Mouse (Mus musculus) C2C12 (cell line): ENCODE data around the gene Serpine2. TPM values are rescaled to one million over a fixed set of nuclear protein-coding genes. Genes with fewer than 3 reads are reported as not detected.

Experiments
- H3K27me3 ChIP-seq: one replicate; pipeline ENCODE4 v1.6.1; 2011; ENCODE audit not compliant: control insufficient read depth, insufficient read depth, insufficient read length
- H3K36me3 ChIP-seq: one replicate; pipeline ENCODE4 v1.6.1; 2011; ENCODE audit not compliant: control insufficient read depth, insufficient read depth
- H3K4me3 ChIP-seq: one replicate; pipeline ENCODE4 v1.5.1; 2011; ENCODE audit warnings: mild to moderate bottlenecking, control low read depth; ENCODE audit not compliant: poor library complexity, insufficient read depth, severe bottlenecking
- H3K79me2 ChIP-seq: one replicate; pipeline ENCODE4 v1.6.1; 2011; ENCODE audit not compliant: control insufficient read depth, insufficient read depth
- H3K79me3 ChIP-seq: one replicate; pipeline ENCODE4 v1.6.1; 2011; ENCODE audit warnings: low read depth, control low read depth
- H3ac ChIP-seq: one replicate; pipeline ENCODE3; 2011; ENCODE audit warnings: low read depth; ENCODE audit not compliant: control insufficient read depth, insufficient read length
- CEBPB ChIP-seq: IDR thresholded peaks from one replicate; pipeline ENCODE4 v1.6.1; 2011; ENCODE audit warnings: low read depth, mild to moderate bottlenecking, control low read depth, moderate library complexity
- CTCF ChIP-seq: IDR thresholded peaks from one replicate; pipeline ENCODE4 v1.5.1; 2011; ENCODE audit not compliant: control insufficient read depth, insufficient read depth, insufficient read length
- FOSL1 ChIP-seq: IDR thresholded peaks from one replicate; pipeline ENCODE4 v1.8.0; 2011; ENCODE audit warnings: mild to moderate bottlenecking, low read length; ENCODE audit not compliant: poor library complexity, insufficient read depth, severe bottlenecking
- MAX ChIP-seq: IDR thresholded peaks from one replicate; pipeline ENCODE4 v1.6.1; 2011; ENCODE audit warnings: mild to moderate bottlenecking, control low read depth
- MYOD1 ChIP-seq: IDR thresholded peaks from one replicate; pipeline ENCODE4 v1.6.1; 2011; ENCODE audit warnings: low read depth; ENCODE audit not compliant: control insufficient read depth, insufficient read length
- MYOG ChIP-seq: IDR thresholded peaks from one replicate; pipeline ENCODE4 v1.6.1; 2011; ENCODE audit not compliant: control insufficient read depth, insufficient read length; ENCODE audit errors: extremely low read depth
- USF1 ChIP-seq: IDR thresholded peaks from one replicate; pipeline ENCODE4 v1.6.1; 2011; ENCODE audit warnings: low read depth, mild to moderate bottlenecking, control low read depth, moderate library complexity
- polyA plus RNA-seq: library from polyadenylated mRNA; unstranded; fragments of >200 nt; fragmentation: generic; extraction: Trizol; gene quantifications from one replicate; pipeline ENCODE4 v1.2.1, GENCODE M21; 2012; ENCODE audit warnings: missing spikeins

Serpine2 gene
- polyA plus RNA-seq, 1 experiment, result 46.4 TPM

DNA sequence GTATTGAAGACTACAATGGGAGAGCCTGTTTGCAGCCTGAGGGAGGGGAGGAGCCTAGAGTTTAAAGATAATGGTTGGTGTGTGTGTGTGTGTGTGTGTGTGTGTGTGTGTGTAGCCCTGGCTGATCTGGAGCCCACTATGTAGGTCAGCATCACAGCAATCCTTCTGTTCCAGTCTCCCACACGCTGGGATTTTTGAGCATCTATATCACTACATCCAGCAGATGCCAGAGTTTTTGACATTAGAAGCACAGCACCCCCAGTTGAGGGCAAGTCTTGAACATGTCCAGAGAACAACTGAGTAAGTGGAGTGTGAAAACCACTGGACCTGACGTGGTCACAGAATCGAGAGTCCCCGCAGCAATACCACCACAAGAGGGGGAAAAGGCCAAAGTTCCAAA lies 4.2 kb downstream of the Serpine2 start:
- Histone ChIP-seq H3K27me3 (no peaks in the 10 kb centered on the region), H3K36me3 (no peaks in the 10 kb centered on the region), H3K79me2 (no peaks in the 10 kb centered on the region), H3K4me3 (no peak overlapping the region), H3ac (no peak overlapping the region), H3K79me3 (no peaks in the 10 kb centered on the region)
- TF ChIP-seq MYOG, result no peak
- no peak for TF ChIP-seq MYOD1
- TF ChIP-seq FOSL1, result no peak
- TF ChIP-seq CEBPB, result no peak
- no peak for TF ChIP-seq CTCF
- no peak for TF ChIP-seq USF1
- TF ChIP-seq MAX, result no peak

DNA sequence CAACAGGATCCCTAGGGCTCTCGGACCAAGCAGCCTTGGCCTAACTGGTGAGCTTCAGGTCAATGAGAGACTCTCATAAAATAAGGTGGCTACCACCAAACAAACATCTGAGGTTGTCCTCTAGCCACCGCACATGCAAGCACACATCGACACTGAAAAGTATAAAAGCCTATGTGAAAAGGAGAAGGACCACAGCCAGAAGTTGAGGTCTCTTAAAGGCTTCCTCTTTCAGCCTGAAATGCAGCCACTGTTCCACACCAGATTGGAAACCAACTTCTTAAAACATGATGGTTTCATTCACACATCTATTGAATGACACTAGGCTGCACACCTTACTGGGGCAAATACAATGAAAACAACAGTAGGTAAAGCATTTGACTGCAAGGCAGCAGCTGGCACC lies 7.5 kb downstream of the Serpine2 start:
- Histone ChIP-seq H3ac (no peak overlapping the region), H3K79me3 (no peaks in the 10 kb centered on the region), H3K79me2 (no peaks in the 10 kb centered on the region), H3K4me3 (no peak overlapping the region), H3K36me3 (no peaks in the 10 kb centered on the region), H3K27me3 (no peaks in the 10 kb centered on the region)
- TF ChIP-seq MYOG (no peak), MAX (no peak), CTCF (no peak), CEBPB (no peak), USF1 (no peak), FOSL1 (no peak), MYOD1 (no peak)

DNA sequence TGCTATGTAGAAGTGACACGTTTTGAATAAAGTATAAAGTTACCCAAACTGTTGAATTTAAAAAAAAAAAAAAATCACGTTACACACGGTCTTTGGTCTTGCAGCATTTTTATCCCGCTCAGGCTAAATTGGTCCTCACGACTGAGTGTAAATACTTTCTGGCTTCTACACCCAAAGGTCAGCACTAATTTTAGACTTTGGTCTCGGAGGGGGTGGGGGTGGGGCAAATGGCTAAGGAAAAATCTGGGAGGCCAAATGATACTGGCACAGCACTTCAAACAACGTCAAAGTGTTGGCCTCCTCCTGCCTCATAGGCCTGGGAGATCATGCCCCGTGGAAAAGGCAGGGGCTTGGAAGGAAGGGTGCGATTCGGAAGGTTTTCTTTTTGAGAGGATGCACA lies 10.6 kb downstream of the Serpine2 start:
- H3K79me3 ChIP-seq, result no peaks in the 10 kb centered on the region
- H3K27me3 ChIP-seq, result no peaks in the 10 kb centered on the region
- H3K4me3 ChIP-seq, result no peak overlapping the region
- no peak for TF ChIP-seq MAX
- TF ChIP-seq USF1, result no peak
- TF ChIP-seq CEBPB, result no peak
- no peak for TF ChIP-seq MYOG
- no peak for TF ChIP-seq CTCF
- no peak for TF ChIP-seq FOSL1
- no peak for TF ChIP-seq MYOD1
- H3ac ChIP-seq, result no peak overlapping the region
- H3K79me2 ChIP-seq, result no peaks in the 10 kb centered on the region
- H3K36me3 ChIP-seq, result no peaks in the 10 kb centered on the region

DNA sequence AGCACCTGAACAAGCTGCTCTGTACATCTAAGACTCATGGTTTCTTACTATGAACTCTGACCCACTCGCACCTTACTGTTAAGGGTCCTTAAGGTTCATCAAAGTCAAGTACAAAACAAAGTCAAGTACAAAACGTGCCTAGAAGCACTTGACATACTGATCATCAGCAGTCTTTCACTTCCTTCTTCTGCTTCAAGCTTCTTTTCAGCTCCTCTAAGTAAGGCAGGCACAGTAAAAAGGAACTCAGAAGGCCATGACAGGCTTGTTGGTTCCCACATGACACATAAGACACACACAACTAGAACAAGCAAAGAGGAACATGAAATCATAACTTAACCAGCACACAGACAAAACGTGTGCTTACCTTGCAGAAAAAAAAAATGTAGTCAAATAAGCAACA lies 12.3 kb downstream of the Serpine2 start:
- Histone ChIP-seq H3ac (no peak overlapping the region), H3K36me3 (no peaks in the 10 kb centered on the region), H3K79me2 (no peaks in the 10 kb centered on the region), H3K79me3 (no peaks in the 10 kb centered on the region), H3K27me3 (no peaks in the 10 kb centered on the region), H3K4me3 (no peak overlapping the region)
- TF ChIP-seq MYOD1 (no peak), CEBPB (no peak), CTCF (no peak), MAX (no peak), FOSL1 (no peak)

DNA sequence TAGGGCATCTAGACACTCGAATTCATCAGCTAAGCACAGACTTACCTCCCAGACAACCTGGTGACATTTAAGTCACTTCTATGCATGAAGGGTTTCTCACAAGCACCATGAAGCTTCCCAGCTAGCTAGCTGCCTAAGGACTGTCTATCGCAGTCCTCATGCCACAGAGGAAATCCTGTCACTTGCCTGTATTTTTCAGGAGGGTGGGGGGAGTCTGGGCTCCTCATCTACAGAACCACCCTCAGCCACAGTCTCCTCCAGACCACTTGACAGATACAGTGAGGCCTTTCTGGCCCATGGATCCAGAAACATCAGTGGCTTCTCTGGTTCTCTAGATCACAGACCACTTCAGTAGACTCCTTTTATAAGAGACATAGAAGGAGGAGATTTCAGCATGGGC lies 14.1 kb downstream of the Serpine2 start:
- Histone ChIP-seq H3K4me3 (no peak overlapping the region), H3K79me2 (no peaks in the 10 kb centered on the region), H3ac (no peak overlapping the region), H3K79me3 (no peaks in the 10 kb centered on the region), H3K36me3 (no peaks in the 10 kb centered on the region), H3K27me3 (no peaks in the 10 kb centered on the region)
- TF ChIP-seq MYOD1, result no peak
- TF ChIP-seq FOSL1, result no peak
- TF ChIP-seq MAX, result no peak
- TF ChIP-seq USF1, result no peak
- TF ChIP-seq CEBPB, result no peak
- no peak for TF ChIP-seq MYOG
- no peak for TF ChIP-seq CTCF

DNA sequence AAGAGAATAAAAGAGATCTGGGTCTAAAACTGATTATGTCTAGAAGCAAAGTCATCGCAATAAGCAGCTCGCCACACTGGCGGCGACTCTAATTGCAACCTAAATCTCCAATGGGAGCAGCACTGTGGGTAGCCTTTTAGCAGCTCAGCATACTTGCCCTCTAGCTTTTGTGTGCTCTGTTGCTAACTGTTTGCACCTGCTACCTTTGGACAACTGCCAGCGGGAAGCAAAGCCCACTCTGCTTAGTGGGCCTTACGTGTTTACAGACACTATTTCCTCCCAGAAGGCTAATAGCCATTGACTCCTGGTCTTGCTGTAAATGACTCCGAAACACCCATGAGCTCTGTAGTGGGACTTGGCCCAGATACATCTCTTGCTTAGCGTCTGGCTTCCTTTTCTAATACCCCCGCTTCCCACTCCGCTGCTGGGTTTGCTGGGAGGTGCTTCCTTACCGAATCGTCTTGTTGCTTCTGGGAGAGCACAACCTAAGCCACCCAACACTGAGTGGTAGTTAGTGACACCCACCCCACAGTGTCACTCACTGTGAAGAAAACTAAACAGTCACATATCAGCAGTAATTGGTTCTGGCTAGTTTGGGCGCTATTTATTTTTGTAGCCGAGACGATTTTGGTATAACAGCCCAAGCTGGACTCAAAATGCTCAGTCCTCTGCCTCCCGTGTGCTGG lies 28.1 kb downstream of the Serpine2 start:
- H3K79me2 ChIP-seq, result no peaks in the 10 kb centered on the region
- H3K79me3 ChIP-seq, result no peaks in the 10 kb centered on the region
- H3K4me3 ChIP-seq, result no peak overlapping the region
- TF ChIP-seq USF1 (no peak), MYOG (no peak), MYOD1 (no peak), CTCF (no peak), MAX (no peak), CEBPB (no peak), FOSL1 (no peak)
- no peaks in the 10 kb centered on the region for H3K27me3 ChIP-seq
- H3K36me3 ChIP-seq, result no peaks in the 10 kb centered on the region
- H3ac ChIP-seq, result no peak overlapping the region
